Mouse (Mus musculus) liver, adult 2 months (tissue): ENCODE results near the gene Amigo1. TPM values are rescaled to one million over a fixed set of nuclear protein-coding genes. Genes with fewer than 3 reads are reported as not detected.

Source experiments
- DNase-seq: peaks from one replicate; pipeline ENCODE4 v3.0.0-alpha.2; 2011; ENCODE audit warnings: low read depth, low spot score; ENCODE audit errors: extremely low read depth
- H3K27ac ChIP-seq: fragments of 200-500 bp; replicated peaks from 2 replicates; pipeline ENCODE4 v1.5.1; 2012; ENCODE audit warnings: low read depth, mild to moderate bottlenecking, control low read depth, inconsistent platforms, low read length; ENCODE audit not compliant: insufficient read depth
- H3K27me3 ChIP-seq: fragments of 200-500 bp; 2 replicates; pipeline ENCODE4 v1.6.1; 2012; ENCODE audit warnings: mild to moderate bottlenecking, moderate library complexity, low read length, inconsistent platforms; ENCODE audit not compliant: control insufficient read depth, insufficient read depth
- H3K36me3 ChIP-seq: fragments of 200-500 bp; 2 replicates; pipeline ENCODE4 v1.6.1; 2012; ENCODE audit warnings: low read length, inconsistent platforms; ENCODE audit not compliant: control insufficient read depth, insufficient read depth
- H3K4me1 ChIP-seq: fragments of 200-500 bp; 2 replicates; pipeline ENCODE4 v1.6.1; 2011; ENCODE audit warnings: low read length; ENCODE audit not compliant: control insufficient read depth, insufficient read depth
- H3K4me3 ChIP-seq: fragments of 200-500 bp; 2 replicates; pipeline ENCODE4 v1.5.1; 2011; ENCODE audit warnings: low read depth, mild to moderate bottlenecking, control low read depth, low read length, moderate library complexity; ENCODE audit not compliant: insufficient read depth
- H3K79me2 ChIP-seq: fragments of 200-500 bp; 2 replicates; pipeline ENCODE4 v1.6.1; 2012; ENCODE audit warnings: inconsistent platforms, mild to moderate bottlenecking, low read length, moderate library complexity; ENCODE audit not compliant: control insufficient read depth, insufficient read depth
- H3K9ac ChIP-seq: fragments of 200-500 bp; 2 replicates; pipeline ENCODE4 v1.6.1; 2012; ENCODE audit warnings: low read depth, mild to moderate bottlenecking, control low read depth, inconsistent platforms, low read length
- CTCF ChIP-seq: fragments of 200-500 bp; IDR thresholded peaks from 2 replicates; pipeline ENCODE4 v1.5.1; 2011; ENCODE audit warnings: low read depth, low read length, control low read depth
- POLR2A ChIP-seq: fragments of 200-500 bp; IDR thresholded peaks from 2 replicates; pipeline ENCODE4 v1.6.1; 2011; ENCODE audit warnings: low read length, control low read depth; ENCODE audit not compliant: insufficient read depth; ENCODE audit errors: extremely low read depth
- WGBS: fragments of 180-500 bp; shearing (Covaris S2); methylation state at CpG from one replicate; pipeline ENCODE4 v1.1.7; 2018; 5-methylcytosine and 5-hydroxymethylcytosine counted together
- polyA plus RNA-seq: library from polyadenylated mRNA; depleted of rRNA; stranded (reverse); fragments of >200 nt; gene quantifications from 2 replicates; pipeline ENCODE4 v1.2.3, GENCODE M21; 2012
- total RNA-seq: library from RNA; depleted of rRNA; stranded (reverse); fragments of >200 nt; gene quantifications from 2 replicates; pipeline ENCODE4 v1.2.3, GENCODE M21; 2014

Gene Amigo1
- total and polyA plus RNA-seq, 2 experiments: 2.7 to 15.1 TPM

DNA sequence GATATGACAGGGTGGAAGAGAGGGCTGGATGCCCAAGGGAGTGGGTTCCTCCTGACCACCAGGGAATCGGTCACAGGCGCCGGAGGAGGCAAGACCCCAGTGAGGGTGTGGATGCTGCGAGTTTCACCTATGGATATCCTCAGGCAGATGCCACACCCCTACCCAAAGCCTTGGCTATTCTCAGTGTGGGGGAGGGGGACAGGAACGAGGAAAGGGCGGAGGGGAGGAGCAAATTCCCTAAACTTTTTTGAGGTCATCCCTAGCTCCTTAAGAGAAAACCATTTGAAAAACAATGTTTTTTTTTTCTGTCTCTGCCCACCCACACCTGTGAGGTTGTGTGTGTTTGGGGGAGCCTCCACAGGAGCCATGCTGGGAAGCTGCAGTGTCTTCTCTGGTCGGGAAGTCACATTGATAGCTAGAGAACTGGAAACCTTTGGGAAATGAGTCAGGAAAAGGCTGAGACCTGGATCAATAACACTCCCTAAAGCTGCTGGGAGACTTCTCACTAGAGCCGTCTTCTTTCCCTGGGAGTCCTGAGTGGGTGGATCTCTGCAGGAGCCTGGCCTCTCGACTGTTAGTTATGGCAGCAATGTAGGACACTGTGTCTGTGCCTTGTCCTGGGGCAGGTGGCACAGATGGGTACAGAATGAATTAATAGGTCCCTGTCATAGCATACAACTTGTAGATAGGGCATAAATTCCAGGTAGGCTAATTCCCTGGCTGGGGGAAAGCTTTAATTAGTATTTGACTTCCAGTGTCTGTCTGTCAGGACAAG, 2.8 kb downstream of the Amigo1 start:
- peaks cover 5% of the 10 kb centered on the region for H3K4me1 ChIP-seq

GRCm38 (mm10) chr3:108189897-108190296, 3.8 kb downstream of the Amigo1 start:
- no peak for TF ChIP-seq POLR2A
- TF ChIP-seq CTCF: no peak

More for the DNA sequence above, 2.8 kb downstream of the Amigo1 start:
- Histone ChIP-seq H3K36me3 (no peaks in the 10 kb centered on the region), H3K27me3 (no peaks in the 10 kb centered on the region), H3K27ac (no peak overlapping the region), H3K9ac (no peak overlapping the region), H3K79me2 (no peaks in the 10 kb centered on the region), H3K4me3 (no peak overlapping the region)
- no peak for TF ChIP-seq CTCF
- TF ChIP-seq POLR2A: no peak
- 90% methylated on average over 9 of the region's 9 CpGs for WGBS
- no peak for DNase-seq

GRCm38 (mm10) chr3:108193686-108194085, 7.6 kb downstream of the Amigo1 start:
- Histone ChIP-seq H3K27me3 (no peaks in the 10 kb centered on the region), H3K79me2 (no peaks in the 10 kb centered on the region), H3K9ac (no peak overlapping the region), H3K4me1 (no peaks in the 10 kb centered on the region; the same call in 1 of the 2 replicates), H3K36me3 (no peaks in the 10 kb centered on the region), H3K27ac (no peak overlapping the region), H3K4me3 (no peak overlapping the region)
- TF ChIP-seq POLR2A (no peak), CTCF (no peak)
- DNase-seq: no peak
- 79% methylated on average over 4 of the region's 4 CpGs for WGBS

More at GRCm38 (mm10) chr3:108189897-108190296, 3.8 kb downstream of the Amigo1 start:
- H3K36me3 ChIP-seq: no peaks in the 10 kb centered on the region
- no peak for DNase-seq
- 60% methylated on average over 5 of the region's 5 CpGs for WGBS
- H3K4me1 ChIP-seq: peaks cover 5% of the 10 kb centered on the region
- H3K27me3 ChIP-seq: no peaks in the 10 kb centered on the region
- no peak overlapping the region for H3K9ac ChIP-seq
- H3K4me3 ChIP-seq: no peak overlapping the region
- H3K79me2 ChIP-seq: no peaks in the 10 kb centered on the region
- no peak overlapping the region for H3K27ac ChIP-seq

DNA sequence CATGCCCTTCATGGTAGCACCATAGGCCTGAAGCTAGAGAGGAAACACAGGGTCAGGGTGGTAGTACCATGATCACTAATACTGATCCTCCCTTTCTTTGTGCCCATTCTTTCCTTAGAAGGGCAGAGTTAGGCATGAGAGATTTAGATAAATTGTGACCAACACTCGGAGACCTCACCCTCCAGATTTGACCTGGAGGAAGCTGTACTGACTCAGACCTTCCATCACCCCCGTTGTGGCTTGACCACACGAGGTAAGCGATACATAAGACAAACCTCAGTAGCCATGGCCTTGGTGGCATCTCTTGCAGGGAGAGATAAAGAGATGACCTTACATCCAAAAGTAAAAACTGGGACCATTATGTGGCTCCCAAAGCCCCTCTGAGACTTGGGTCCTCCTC, 9.2 kb downstream of the Amigo1 start:
- WGBS: 88% methylated on average over 4 of the region's 4 CpGs
- Histone ChIP-seq H3K4me3 (no peak overlapping the region), H3K79me2 (no peaks in the 10 kb centered on the region), H3K9ac (no peak overlapping the region), H3K27ac (no peak overlapping the region), H3K27me3 (no peaks in the 10 kb centered on the region), H3K36me3 (no peaks in the 10 kb centered on the region), H3K4me1 (peaks cover 2% of the 10 kb centered on the region; the same call in 1 of the 2 replicates)
- TF ChIP-seq CTCF (no peak), POLR2A (no peak)
- DNase-seq: no peak

GRCm38 (mm10) chr3:108195941-108196590, 9.9 kb downstream of the Amigo1 start:
- Histone ChIP-seq H3K9ac (no peak overlapping the region), H3K79me2 (no peaks in the 10 kb centered on the region), H3K36me3 (no peaks in the 10 kb centered on the region), H3K27ac (no peak overlapping the region), H3K27me3 (no peaks in the 10 kb centered on the region), H3K4me1 (peaks cover 2% of the 10 kb centered on the region; the same call in 1 of the 2 replicates), H3K4me3 (no peak overlapping the region)
- no peak for DNase-seq
- no peak for TF ChIP-seq CTCF
- no peak for TF ChIP-seq POLR2A
- WGBS: 88% methylated on average over 7 of the region's 7 CpGs
